Mouse (Mus musculus) left cerebral cortex, adult 2 months (tissue): ENCODE results near the gene Ncan. TPM values are rescaled to one million over a fixed set of nuclear protein-coding genes. Genes with fewer than 3 reads are reported as not detected.
"Not testable (repeated sequence)": the region's sequence is repeated elsewhere in the genome, so short reads cannot be mapped to it uniquely, and the experiment has no call there.

Experiments used
- DNase-seq, 2 experiments: peaks; one replicate each; pipeline ENCODE4 v3.0.0; 2021 to 2022; ENCODE audit warnings: low spot score in 2 of 2, mixed read lengths in 1 of 2; ENCODE audit errors: extremely low spot score in 1 of 2
- H3K27ac ChIP-seq: fragments of 200-600 bp; 2 replicates; pipeline ENCODE4 v1.8.1; 2022
- H3K4me3 ChIP-seq: fragments of 200-600 bp; 2 replicates; pipeline ENCODE4 v1.8.1; 2022
- CTCF ChIP-seq: fragments of 200-600 bp; IDR thresholded peaks from 2 replicates; pipeline ENCODE4 v1.8.1; 2022; ENCODE audit warnings: antibody characterized with exemption, mild to moderate bottlenecking, moderate library complexity
- intact Hi-C: fragments of 180-260 bp; cut with DNase I; formaldehyde crosslinking; loops from one replicate; pipeline ENCODE4 v1.15.1; 2025
- microRNA-seq, 2 experiments: library from miRNA; unstranded; fragments of <30 nt; microRNA quantifications; one replicate each; pipeline ENCODE4 v1.2.0; 2021
- total RNA-seq, 2 experiments: library from RNA; stranded (reverse); gene quantifications; 2 replicates each; pipeline ENCODE4 v1.2.3; 2021

Ncan gene
- total RNA-seq, 2 experiments from 2014 or later = 175 to 186 TPM

DNA sequence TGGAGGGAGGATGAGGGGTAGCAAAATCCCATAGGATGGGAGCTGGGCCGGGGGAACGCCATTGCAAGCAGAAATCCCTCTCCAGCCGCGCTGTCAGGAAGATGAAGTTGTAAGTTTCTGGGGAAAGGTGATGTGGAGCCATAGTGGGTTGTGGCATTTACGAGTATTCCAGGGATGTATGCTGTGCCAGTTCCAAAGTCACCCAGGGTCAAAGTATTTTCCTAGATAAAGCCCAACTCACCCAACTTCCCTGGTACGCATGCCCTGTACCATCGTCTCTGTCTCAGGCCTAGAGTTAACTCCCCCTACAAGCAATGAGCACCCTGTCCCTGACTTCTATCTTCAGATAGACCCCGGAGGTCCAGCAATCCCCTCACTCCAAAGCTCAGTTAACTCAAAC, 47.6 kb downstream of the Ncan start:
- TF ChIP-seq CTCF = no peak
- no peak overlapping the region for H3K4me3 ChIP-seq
- intact Hi-C loops = no loop called here
- H3K27ac ChIP-seq = no peak overlapping the region
- no peak for DNase-seq

DNA sequence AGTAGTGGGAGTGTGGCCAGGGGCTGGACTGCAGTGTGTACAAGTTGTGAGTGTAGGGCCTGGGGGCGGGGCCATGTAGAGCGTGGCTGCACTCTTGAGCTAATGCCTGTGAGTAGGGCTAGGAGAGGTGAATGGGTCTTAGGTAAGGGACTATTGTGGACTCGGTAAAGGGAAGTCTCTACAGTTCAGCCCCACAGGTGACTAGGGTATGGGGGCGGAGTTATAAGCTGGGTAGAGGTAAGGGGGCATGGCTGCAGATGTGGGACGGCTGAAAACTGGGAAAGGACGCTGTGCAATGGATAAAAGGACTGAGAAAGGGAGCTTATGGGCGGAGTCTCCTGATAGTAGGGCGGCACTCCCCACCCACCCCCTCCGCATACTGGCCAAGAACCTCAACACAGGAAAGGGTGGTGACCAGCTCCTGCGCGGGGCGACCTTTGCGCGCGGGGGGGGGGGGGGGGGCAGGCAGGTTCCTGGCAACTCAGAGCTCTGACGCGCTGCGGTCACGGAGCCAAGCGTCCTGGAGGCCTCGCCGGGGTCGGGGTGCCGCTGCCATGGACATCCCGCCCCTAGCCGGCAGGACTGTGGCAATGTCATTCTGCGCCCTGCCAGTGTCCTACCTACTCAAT, 48.1 kb downstream of the Ncan start, which contains the start of gene Tm6sf2:
Tm6sf2 (plus strand) TSS at position 484 of the 629 bp plus-strand sequence.
- no peak within 1 kb of the TSS for H3K4me3 ChIP-seq
- no peak for DNase-seq
- no peak for TF ChIP-seq CTCF
- no peak within 1 kb of the TSS for H3K27ac ChIP-seq
- intact Hi-C loops = no loop called here

DNA sequence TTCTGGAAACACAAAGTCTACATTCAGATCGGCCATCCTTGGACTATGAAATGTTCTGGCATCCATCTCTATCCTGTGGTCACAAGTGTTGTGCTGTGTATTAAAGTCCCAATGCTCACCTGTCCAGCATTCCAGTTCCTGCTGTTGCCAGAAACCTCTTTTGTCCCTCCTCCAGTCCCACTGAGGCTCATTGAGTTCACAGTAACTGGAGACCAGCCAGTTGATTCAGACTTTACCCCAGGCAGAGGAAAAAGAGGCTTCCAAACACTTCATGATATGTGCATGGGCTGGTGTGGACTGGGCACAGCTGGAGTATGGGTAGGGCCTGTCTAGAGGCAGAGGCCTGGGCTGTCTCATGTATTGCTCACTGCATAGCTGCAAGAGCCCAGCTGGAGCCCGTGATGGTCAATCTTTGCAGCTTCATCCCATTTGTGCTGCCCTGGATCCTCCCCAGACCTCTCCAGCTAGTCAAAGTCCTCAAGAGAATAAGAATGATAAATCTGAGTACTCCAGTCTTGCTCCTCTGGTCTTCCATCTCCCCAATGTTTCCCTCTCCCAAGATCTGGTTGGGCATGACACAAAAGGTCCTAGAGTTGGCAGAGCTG, 48.7 kb downstream of the Ncan start:
- no peak for DNase-seq
- no peak for TF ChIP-seq CTCF
- Histone ChIP-seq H3K4me3 (no peak overlapping the region), H3K27ac (no peak overlapping the region)
- intact Hi-C loops = no loop called here

DNA sequence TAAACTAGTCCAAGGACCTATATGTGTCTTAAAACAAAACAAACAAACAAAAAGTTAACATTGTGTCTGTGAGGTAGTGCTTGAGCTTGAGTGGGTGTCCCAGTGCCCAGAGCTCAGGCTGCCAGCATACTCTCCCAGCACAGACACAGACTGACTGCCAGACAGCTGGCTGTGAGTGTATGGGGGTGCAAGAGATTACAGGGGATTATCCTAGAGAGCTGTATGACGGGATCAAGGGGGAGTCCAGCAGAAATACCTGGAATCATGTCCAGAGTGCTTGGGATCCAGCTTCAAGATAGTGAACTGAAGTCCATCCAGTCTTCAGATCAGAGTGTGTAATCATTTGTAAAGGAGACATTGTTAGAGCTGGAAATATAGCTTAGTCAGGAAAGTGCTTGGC, 63.0 kb downstream of the Ncan start:
- DNase-seq = no peak
- no peak for TF ChIP-seq CTCF
- H3K4me3 ChIP-seq = no peak overlapping the region

DNA sequence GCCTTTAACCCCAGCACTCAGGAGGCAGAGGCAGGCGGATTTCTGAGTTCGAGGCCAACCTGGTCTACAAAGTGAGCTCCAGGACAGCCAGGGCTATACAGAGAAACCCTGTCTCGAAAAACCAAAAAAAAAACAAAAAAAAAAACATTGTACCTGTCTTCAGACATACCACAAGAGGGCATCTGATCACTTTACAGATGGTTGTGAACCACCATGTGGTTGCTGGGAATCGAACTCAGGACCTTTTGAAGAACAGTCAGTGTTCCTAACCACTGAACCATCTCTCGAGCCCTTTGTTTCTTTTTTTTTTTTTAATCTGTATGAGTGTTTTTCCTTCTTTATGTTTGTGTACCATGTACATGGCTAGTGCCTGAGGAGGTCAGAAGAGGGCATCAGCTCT, 70.2 kb downstream of the Ncan start:
- intact Hi-C loops, H3K27ac ChIP-seq, DNase-seq: not testable (repeated sequence)

More for the DNA sequence above, 63.0 kb downstream of the Ncan start:
- intact Hi-C loops = loop anchor here (5.0 kb wide), 1 partner anchor 125 kb away; no protein-coding TSS in a partner anchor
- no peak overlapping the region for H3K27ac ChIP-seq

DNA sequence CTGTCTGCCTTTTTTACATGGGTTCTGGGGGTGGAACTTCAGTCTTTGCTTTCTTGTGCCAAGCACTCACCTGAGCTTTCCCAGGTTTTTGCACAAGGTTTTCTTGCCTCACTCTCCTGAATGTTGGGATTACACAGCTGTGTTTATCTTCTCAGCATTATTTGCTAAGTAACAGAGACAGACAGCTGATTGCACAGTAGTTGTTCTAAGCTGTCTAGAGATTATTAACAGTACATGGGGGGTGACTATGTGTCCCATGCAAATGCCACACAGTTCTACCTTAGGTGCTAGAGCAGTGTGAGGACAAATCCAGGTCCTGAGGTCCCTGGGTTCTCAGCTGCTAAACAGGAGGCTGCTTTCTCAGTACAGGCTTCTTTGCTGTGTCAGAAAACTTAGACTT, 71.0 kb downstream of the Ncan start:
- intact Hi-C loops = no loop called here
- no peak for TF ChIP-seq CTCF
- DNase-seq = no peak
- Histone ChIP-seq H3K27ac (no peak overlapping the region), H3K4me3 (no peak overlapping the region)

More for the DNA sequence above, 70.2 kb downstream of the Ncan start:
- H3K4me3 ChIP-seq = not testable (repeated sequence)

DNA sequence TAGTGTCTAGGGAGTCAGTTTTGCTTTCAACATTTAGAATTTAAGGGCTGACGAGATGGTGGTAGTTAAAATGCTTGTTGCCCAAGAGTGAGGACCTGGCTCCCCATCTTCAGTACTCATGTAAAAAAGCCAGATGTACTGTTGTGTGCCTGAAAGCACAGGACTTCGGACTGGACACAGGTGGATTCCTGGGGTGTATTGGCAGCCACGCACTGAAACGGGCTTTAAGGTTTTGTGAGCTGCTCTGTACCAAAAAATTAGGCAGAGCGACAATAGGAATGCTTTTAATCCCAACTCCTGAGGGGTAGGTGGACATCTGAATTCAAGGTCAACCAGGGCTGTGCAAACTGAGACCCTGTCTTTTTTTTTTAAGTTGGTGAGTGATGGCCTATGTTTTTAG, 76.7 kb downstream of the Ncan start:
- peak overlapping the region; percentile 99 for H3K4me3 ChIP-seq
- DNase-seq = no peak
- H3K27ac ChIP-seq = no peak overlapping the region
- TF ChIP-seq CTCF = no peak
- intact Hi-C loops = loop anchor here (2.0 kb wide), 1 partner anchor 125 kb away; no protein-coding TSS in a partner anchor

Small RNAs within 50 kb of the gene (microRNA-seq; reads per million reads assigned to microRNA genes)
- gene Mir7066 = 20.4 to 20.6 reads per million in 2 experiments

Other genes with a start within 250 kb of the Ncan start
- gene Cilp2, start 233.2 kb downstream of the Ncan start, total RNA-seq = under 1 TPM; 0.63 to 0.91 TPM
- gene Tssk6, start 218.7 kb downstream of the Ncan start, total RNA-seq = under 1 TPM in 1 of 2 experiments, not detected in 1; 0.25 TPM
- 100 to 1,000 TPM; 145 to 146 TPM for gene Ndufa13, start 218.3 kb downstream of the Ncan start, total RNA-seq
- 10 to 100 TPM; 25.8 to 30.7 TPM for gene Yjefn3, start 218.2 kb downstream of the Ncan start, total RNA-seq
- gene Gatad2a, start 124.5 kb downstream of the Ncan start, total RNA-seq = 10 to 100 TPM; 27.6 to 32.2 TPM
- 10 to 100 TPM; 74.4 to 75.2 TPM for gene Mau2, start 78.1 kb downstream of the Ncan start, total RNA-seq
- 10 to 100 TPM; 52.5 to 54.2 TPM for gene Sugp1, start 78.1 kb downstream of the Ncan start, total RNA-seq
- gene Tm6sf2, start 47.9 kb downstream of the Ncan start, total RNA-seq = 1 to 10 TPM; 3.4 to 6.2 TPM
- 100 to 1,000 TPM; 101 to 106 TPM for gene Hapln4, start 37.4 kb downstream of the Ncan start, total RNA-seq
- 10 to 100 TPM; 20.7 to 22.0 TPM for gene Nr2c2ap, start 10.5 kb upstream of the Ncan start, total RNA-seq
- gene Rfxank, start 18.3 kb upstream of the Ncan start, total RNA-seq = 10 to 100 TPM; 13.1 to 14.2 TPM
- gene Borcs8, start 18.6 kb upstream of the Ncan start, total RNA-seq = 10 to 100 TPM; 46.6 to 47.9 TPM
- gene Mef2b, start 18.8 kb upstream of the Ncan start, total RNA-seq = under 1 TPM in 1 of 2 experiments, not detected in 1; 0.36 TPM
- gene Tmem161a, start 51.5 kb upstream of the Ncan start, total RNA-seq = 10 to 100 TPM; 46.1 to 52.1 TPM
- gene Slc25a42, start 91.4 kb upstream of the Ncan start, total RNA-seq = 10 to 100 TPM; 39.0 to 45.4 TPM
- gene Sugp2, start 113.4 kb upstream of the Ncan start, total RNA-seq = 100 to 1,000 TPM; 116 to 117 TPM
- gene Armc6, start 113.6 kb upstream of the Ncan start, total RNA-seq = 10 to 100 TPM; 40.8 to 43.1 TPM
- gene Homer3, start 162.0 kb upstream of the Ncan start, total RNA-seq = 1 to 10 TPM; 6.9 to 7.3 TPM
- 10 to 100 TPM; 43.9 to 47.5 TPM for gene Ddx49, start 181.6 kb upstream of the Ncan start, total RNA-seq
- gene Cope, start 181.6 kb upstream of the Ncan start, total RNA-seq = 100 to 1,000 TPM; 137 to 145 TPM
- gene Cers1, start 194.9 kb upstream of the Ncan start, total RNA-seq = 100 to 1,000 TPM in 1 of 2 experiments, 10 to 100 TPM in 1; 94.8 to 104 TPM
- 10 to 100 TPM in 1 of 2 experiments, 1 to 10 TPM in 1; 8.2 to 17.1 TPM for gene Gdf1, start 208.9 kb upstream of the Ncan start, total RNA-seq
- gene Upf1, start 232.4 kb upstream of the Ncan start, total RNA-seq = 10 to 100 TPM; 66.0 to 70.0 TPM